In the genomic region with DNA sequence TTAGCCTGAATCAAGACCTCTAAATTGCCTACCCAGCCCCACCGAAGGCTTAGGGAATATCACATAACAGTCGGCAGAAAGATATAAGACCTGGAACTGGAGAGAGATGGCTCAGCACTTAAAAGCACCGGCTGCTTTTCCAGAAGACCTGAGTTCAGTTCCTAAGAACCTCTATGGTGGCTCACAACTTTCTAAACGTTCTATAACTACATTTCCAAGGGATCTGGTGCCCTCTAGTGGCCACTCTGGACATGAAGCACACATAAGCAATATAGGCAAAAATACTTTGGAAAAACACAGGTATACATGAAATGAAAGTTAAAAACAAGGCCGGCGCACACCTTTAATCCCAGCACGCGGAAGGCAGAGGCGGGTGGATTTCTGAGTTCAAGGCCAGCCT, we compare ENCODE assay signal across 8 mouse cellular contexts. TPM values are rescaled to one million over a fixed set of nuclear protein-coding genes. Genes with fewer than 3 reads are reported as not detected.
A peak's percentile ranks its signal among the peaks of the same experiment; 100 is the strongest.
DNase-seq lines count a peak whose midpoint lies in the region; ATAC-seq and TF ChIP-seq lines count a peak whose summit lies in the region.

No protein-coding gene starts in this region.

- H3K4me3 ChIP-seq in MEL (ENCODE audit: control insufficient read depth in 1 of 2, insufficient read depth in 1 of 2, low read depth in 2 of 2, low read length in 2 of 2) = peak overlapping the region; percentile 48 to 59
- H3K4me3 ChIP-seq in forebrain, embryonic 12.5 days (replicated peaks) = no peak overlapping the region; the same call in 1 of the 2 replicates
- H3K4me3 ChIP-seq in heart, embryonic 16.5 days (ENCODE audit: low read length) = peak overlapping the region; percentile 35
- 0 out of 2 replicates have a peak overlapping the region, but pooled peaks have one; percentile 25 for H3K4me3 ChIP-seq in liver, embryonic 15.5 days (replicated peaks)
- H3K4me3 ChIP-seq in neural tube, embryonic 14.5 days (ENCODE audit: low read depth, low read length) = no peak overlapping the region

- H3K36me3 ChIP-seq in MEL (ENCODE audit: control insufficient read depth in 1 of 2, insufficient read depth in 2 of 2, low read length in 2 of 2) = no peaks in the 10 kb centered on the region
- no peaks in the 10 kb centered on the region for H3K36me3 ChIP-seq in forebrain, embryonic 12.5 days (replicated peaks)
- H3K36me3 ChIP-seq in heart, embryonic 16.5 days (ENCODE audit: control insufficient read depth, insufficient read depth) = no peaks in the 10 kb centered on the region
- no peaks in the 10 kb centered on the region for H3K36me3 ChIP-seq in liver, embryonic 15.5 days (replicated peaks)
- H3K36me3 ChIP-seq in neural tube, embryonic 14.5 days (ENCODE audit: control insufficient read depth, insufficient read depth, low read length) = no peaks in the 10 kb centered on the region

- TF ChIP-seq RAD21 in MEL (IDR thresholded peaks at IDR 0.05; ENCODE audit: low read depth, low read length) = no peak; the same call in none of the 2 replicates

- no peaks in the 10 kb centered on the region for H3K9me3 ChIP-seq in MEL (replicated peaks; ENCODE audit: insufficient read depth, low read length)
- H3K9me3 ChIP-seq in forebrain, embryonic 12.5 days = no peaks in the 10 kb centered on the region
- 0 out of 2 replicates have a peak, but pooled peaks cover 3% of the 10 kb centered on the region for H3K9me3 ChIP-seq in heart, embryonic 16.5 days (replicated peaks; ENCODE audit: control insufficient read depth, low read length)
- no peaks in the 10 kb centered on the region for H3K9me3 ChIP-seq in liver, embryonic 15.5 days (replicated peaks)
- H3K9me3 ChIP-seq in neural tube, embryonic 14.5 days (ENCODE audit: control insufficient read depth, low read length) = no peaks in the 10 kb centered on the region

- 0 out of 4 replicates have a peak, but pooled peaks cover 0 to 1% of the 10 kb centered on the region in 2 experiments for H3K27me3 ChIP-seq in MEL (ENCODE audit: control insufficient read depth in 1 of 2, insufficient read depth in 2 of 2, low read length in 2 of 2)
- H3K27me3 ChIP-seq in forebrain, embryonic 12.5 days = peaks cover 6% of the 10 kb centered on the region; the same call in 1 of the 2 replicates
- H3K27me3 ChIP-seq in heart, embryonic 16.5 days (ENCODE audit: control insufficient read depth, insufficient read depth, low read length) = no peaks in the 10 kb centered on the region
- no peaks in the 10 kb centered on the region; the same call in 1 of the 2 replicates for H3K27me3 ChIP-seq in liver, embryonic 15.5 days
- no peaks in the 10 kb centered on the region for H3K27me3 ChIP-seq in neural tube, embryonic 14.5 days (ENCODE audit: control insufficient read depth, insufficient read depth, low read length)

- peak; percentile 95 for DNase-seq in MEL (ENCODE audit: low read depth, low spot score)
- DNase-seq in kidney, postnatal 4 days = peak; percentile 84 to 86
- DNase-seq in testis, postnatal 14 days (ENCODE audit: low spot score) = peak; percentile 50

- TF ChIP-seq CTCF in MEL (IDR thresholded peaks at IDR 0.05 in 2 of 3, conservative IDR thresholded peaks at IDR 0.05 in 1 of 3; ENCODE audit: control insufficient read depth in 1 of 3, insufficient read depth in 1 of 3, low read depth in 2 of 3, low read length in 3 of 3, poor library complexity in 1 of 3, severe bottlenecking in 1 of 3) = peak in 2 of 3 experiments; percentile 54 to 81

- peak in 1 of 2 experiments; percentile 26; a peak in 1 of 4 replicates for TF ChIP-seq EP300 in MEL (IDR thresholded peaks at IDR 0.05; ENCODE audit: low read depth in 1 of 2, low read length in 2 of 2)

- WGBS in forebrain, embryonic 12.5 days = 13% methylated on average over 9 of the region's 9 CpGs
- 10% methylated on average over 9 of the region's 9 CpGs for WGBS in heart, embryonic 16.5 days
- WGBS in liver, embryonic 15.5 days (ENCODE audit: insufficient replicate concordance) = 9% methylated on average over 9 of the region's 9 CpGs
- WGBS in neural tube, embryonic 14.5 days = 16% methylated on average over 9 of the region's 9 CpGs

- H3K79me2 ChIP-seq in MEL (ENCODE audit: control insufficient read depth, insufficient read depth, low read length, poor library complexity) = no peaks in the 10 kb centered on the region

- H3K4me2 ChIP-seq in forebrain, embryonic 12.5 days = no peak overlapping the region
- H3K4me2 ChIP-seq in heart, embryonic 16.5 days (ENCODE audit: low read depth, low read length) = peak overlapping the region; percentile 50
- H3K4me2 ChIP-seq in liver, embryonic 15.5 days = peak overlapping the region; percentile 37; the same call in 1 of the 2 replicates
- H3K4me2 ChIP-seq in neural tube, embryonic 14.5 days (ENCODE audit: low read depth, low read length) = no peak overlapping the region

- H3K27ac ChIP-seq in MEL (ENCODE audit: control insufficient read depth, low read depth, low read length) = no peak overlapping the region
- H3K27ac ChIP-seq in forebrain, embryonic 12.5 days = no peak overlapping the region
- H3K27ac ChIP-seq in heart, embryonic 16.5 days (ENCODE audit: low read length) = no peak overlapping the region
- H3K27ac ChIP-seq in liver, embryonic 15.5 days (replicated peaks) = no peak overlapping the region
- no peak overlapping the region for H3K27ac ChIP-seq in neural tube, embryonic 14.5 days (ENCODE audit: low read depth, low read length)

- H3K9ac ChIP-seq in MEL (ENCODE audit: control insufficient read depth, low read depth, low read length, poor library complexity, severe bottlenecking) = peak overlapping the region; percentile 53
- H3K9ac ChIP-seq in forebrain, embryonic 12.5 days = no peak overlapping the region
- H3K9ac ChIP-seq in heart, embryonic 16.5 days (ENCODE audit: low read length) = no peak overlapping the region
- H3K9ac ChIP-seq in liver, embryonic 15.5 days = no peak overlapping the region
- no peak overlapping the region for H3K9ac ChIP-seq in neural tube, embryonic 14.5 days (replicated peaks; ENCODE audit: low read depth, low read length)

- ATAC-seq in cerebellum, adult (ENCODE audit: insufficient number of reproducible peaks, low FRiP score, low TSS enrichment) = peak; percentile 57; the same call in 1 of the 2 replicates
- ATAC-seq in forebrain, embryonic 12.5 days (ENCODE audit: low FRiP score) = 0 out of 2 replicates have a peak, but pooled peaks have one; percentile 30
- ATAC-seq in heart, embryonic 16.5 days (replicated peaks; ENCODE audit: extremely low read depth, insufficient read depth, low FRiP score) = peak; percentile 25; the same call in 1 of the 2 replicates
- ATAC-seq in liver, embryonic 15.5 days (ENCODE audit: insufficient read depth) = no peak
- ATAC-seq in neural tube, embryonic 14.5 days (ENCODE audit: low read depth) = peak; percentile 75

- peaks cover 3 to 5% of the 10 kb centered on the region in 2 experiments; a peak in 2 of 4 replicates for H3K4me1 ChIP-seq in MEL (ENCODE audit: control insufficient read depth in 1 of 2, insufficient read depth in 2 of 2, low read length in 2 of 2)
- no peaks in the 10 kb centered on the region for H3K4me1 ChIP-seq in forebrain, embryonic 12.5 days
- H3K4me1 ChIP-seq in heart, embryonic 16.5 days (ENCODE audit: control insufficient read depth, insufficient read depth, low read length) = no peaks in the 10 kb centered on the region
- H3K4me1 ChIP-seq in liver, embryonic 15.5 days (replicated peaks) = 0 out of 2 replicates have a peak, but pooled peaks cover 2% of the 10 kb centered on the region
- no peaks in the 10 kb centered on the region for H3K4me1 ChIP-seq in neural tube, embryonic 14.5 days (ENCODE audit: control insufficient read depth, insufficient read depth, low read length)

- TF ChIP-seq POLR2A in MEL (IDR thresholded peaks at IDR 0.05; ENCODE audit: control insufficient read depth in 1 of 2, insufficient read depth in 1 of 2, low read depth in 1 of 2, low read length in 2 of 2, poor library complexity in 1 of 2) = no peak

TF ChIP-seq in MEL, 35 proteins besides CTCF, POLR2A, EP300 and RAD21 (continues in another document):
- TF ChIP-seq SIN3A (IDR thresholded peaks at IDR 0.05; ENCODE audit: low read length) (peak; percentile 91), ZKSCAN1 (IDR thresholded peaks at IDR 0.05; ENCODE audit: low read depth, low read length) (peak; percentile 45; the same call in 1 of the 2 replicates), MXI1 (IDR thresholded peaks at IDR 0.05; ENCODE audit: low read depth, low read length) (peak; percentile 63), MAZ (IDR thresholded peaks at IDR 0.05; ENCODE audit: low read depth, low read length) (0 out of 2 replicates have a peak, but pooled peaks have one; percentile 49), USF2 (IDR thresholded peaks at IDR 0.05; ENCODE audit: borderline replicate concordance in 1 of 2, insufficient read depth in 1 of 2, low read depth in 1 of 2, low read length in 2 of 2) (no peak), MEF2A (IDR thresholded peaks at IDR 0.05; ENCODE audit: extremely low read depth, insufficient replicate concordance, low read depth, low read length, poor library complexity, severe bottlenecking) (0 out of 2 replicates have a peak, but pooled peaks have one; percentile 29), TCF12 (IDR thresholded peaks at IDR 0.05; ENCODE audit: low read depth, low read length) (no peak), UBTF (IDR thresholded peaks at IDR 0.05; ENCODE audit: borderline replicate concordance, insufficient read depth, low read depth, low read length) (no peak), CHD1 (IDR thresholded peaks at IDR 0.05; ENCODE audit: low read depth, low read length) (0 out of 2 replicates have a peak, but pooled peaks have one; percentile 53)

RNA-seq across cellular contexts. Expression of gene Spink2, which starts 5.9 kb away (rescaled TPM):
- total RNA-seq in MEL (2012; rRNA removed) = not detected in 2 replicates
- polyA plus RNA-seq in MEL (2012; ENCODE audit: insufficient read depth in 1 of 2, insufficient read length in 2 of 2, low read depth in 1 of 2, low replicate concordance in 2 of 2, missing spikeins in 1 of 2) = not detected
- polyA plus RNA-seq in forebrain, embryonic 12.5 days (2016; fragmentation: Nextera tagmentation; extraction: Ambion mirVana) = 0.73 and 0.75 TPM in 2 replicates
- 2.4 and 2.6 TPM in 2 replicates for polyA plus RNA-seq in heart, embryonic 16.5 days (2015; fragmentation: Nextera tagmentation; extraction: Ambion mirVana)
- 0.21 TPM in 1 of 2 replicates, not detected in the other for polyA plus RNA-seq in liver, embryonic 15.5 days (2015; fragmentation: Nextera tagmentation; extraction: Ambion mirVana)
- 3.7 and 6.0 TPM in 2 replicates for polyA plus RNA-seq in neural tube, embryonic 14.5 days (2014; fragmentation: Nextera tagmentation; extraction: Ambion mirVana)

RNA-seq across cellular contexts. Expression of gene Rest, which starts 48.1 kb away (rescaled TPM):
- 19.3 and 21.0 TPM in 2 replicates for total RNA-seq in MEL (2012; rRNA removed)
- 10 to 100 TPM in 1 of 2 experiments, 1 to 10 TPM in 1; 7.4 to 20.6 TPM for polyA plus RNA-seq in MEL (2012; ENCODE audit: insufficient read depth in 1 of 2, insufficient read length in 2 of 2, low read depth in 1 of 2, low replicate concordance in 2 of 2, missing spikeins in 1 of 2)
- polyA plus RNA-seq in forebrain, embryonic 12.5 days (2016; fragmentation: Nextera tagmentation; extraction: Ambion mirVana) = 19.7 and 22.2 TPM in 2 replicates
- 18.9 and 20.3 TPM in 2 replicates for polyA plus RNA-seq in heart, embryonic 16.5 days (2015; fragmentation: Nextera tagmentation; extraction: Ambion mirVana)
- 6.4 and 6.8 TPM in 2 replicates for polyA plus RNA-seq in liver, embryonic 15.5 days (2015; fragmentation: Nextera tagmentation; extraction: Ambion mirVana)
- polyA plus RNA-seq in neural tube, embryonic 14.5 days (2014; fragmentation: Nextera tagmentation; extraction: Ambion mirVana) = 5.2 and 8.1 TPM in 2 replicates

Comparison
In these comparisons a context has a peak if more than half of its experiments do, and no peak if none do; other contexts are left out.
1. H3K4me3 ChIP-seq: peak in MEL (2 of 2), heart, embryonic 16.5 days (single experiment) and liver, embryonic 15.5 days (single experiment); none in forebrain, embryonic 12.5 days (single experiment) and neural tube, embryonic 14.5 days (single experiment).
2. H3K4me2 ChIP-seq: peak in heart, embryonic 16.5 days (single experiment) and liver, embryonic 15.5 days (single experiment); none in forebrain, embryonic 12.5 days (single experiment) and neural tube, embryonic 14.5 days (single experiment).
3. Peak in every context shown above with its lines, with median percentiles within 50 percentile points of each other: DNase-seq.